Mouse (Mus musculus) bone marrow macrophage, adult 2 months (primary cell): ENCODE results near the gene Tmco5b.

Experiments
- CTCF ChIP-seq: IDR thresholded peaks from 2 replicates; pipeline ENCODE4 v1.5.1; 2012; ENCODE audit warnings: low read depth, mild to moderate bottlenecking, low read length, moderate library complexity
- POLR2A ChIP-seq: IDR thresholded peaks from 2 replicates; pipeline ENCODE4 v1.6.1; 2012; ENCODE audit warnings: mild to moderate bottlenecking, low read depth, low read length, borderline replicate concordance

- TF ChIP-seq CTCF, result no peak
- TF ChIP-seq POLR2A, result no peak
Measured at GRCm38 (mm10) chr2:113302349-113303239, 17.1 kb downstream of the Tmco5b start.
